Mouse (Mus musculus) small intestine, adult 2 months (tissue): ENCODE measurements at regions not wholly inside any gene's neighbourhood (a gene's known extent, or its start where the extent isn't known, plus 50 kb on each side); places are given as distances from the start of the nearest gene placed in this dataset.

Source experiments
- CTCF ChIP-seq: fragments of 200-500 bp; IDR thresholded peaks from 2 replicates; pipeline ENCODE4 v1.5.1; 2012; ENCODE audit warnings: low read depth, mild to moderate bottlenecking, control low read depth, inconsistent platforms, low read length, moderate library complexity, mixed read lengths; ENCODE audit not compliant: insufficient replicate concordance, insufficient read length; ENCODE audit errors: extremely low read depth
- POLR2A ChIP-seq: fragments of 200-500 bp; IDR thresholded peaks from 2 replicates; pipeline ENCODE4 v1.6.1; 2012; ENCODE audit warnings: low read depth, mild to moderate bottlenecking, control low read depth, inconsistent platforms, low read length, moderate library complexity

DNA sequence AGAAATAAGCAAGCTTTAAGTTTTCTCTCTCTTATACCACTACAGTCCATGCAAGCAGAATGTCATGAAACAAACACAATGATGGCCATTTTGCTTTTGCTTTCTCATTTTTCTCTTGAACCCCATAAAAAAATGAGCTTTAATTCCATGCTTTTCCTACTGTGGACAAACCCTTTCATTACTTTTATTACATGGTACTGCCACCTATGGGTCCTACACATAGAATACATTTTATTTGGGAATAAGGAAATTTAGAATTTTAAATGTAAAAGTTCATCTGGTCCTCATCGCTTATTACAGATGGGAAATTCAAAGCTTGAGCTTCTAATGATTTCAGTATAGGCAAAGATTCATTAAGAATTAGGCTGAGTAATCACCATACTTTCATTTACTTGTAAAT is 472.6 kb upstream of the Pkdcc start:
- no peak for TF ChIP-seq POLR2A
- no peak for TF ChIP-seq CTCF
